ENCODE assay signal across 10 mouse cellular contexts in genomic region chr10:82814096-82814970, GRCm38 (mm10). TPM values are rescaled to one million over a fixed set of nuclear protein-coding genes. Genes with fewer than 3 reads are reported as not detected.
DNase-seq lines count a peak whose midpoint lies in the region; ATAC-seq and TF ChIP-seq lines count a peak whose summit lies in the region.
"Had no signal": no experiment of that assay in that cellular context is flagged by ENCODE, and none has a peak within 500 bp of the region (broad histone marks: within the 10 kb centered on the region; RNA-seq: fewer than 3 reads in every experiment).

No protein-coding gene starts in this region.

- no peak overlapping the region for H3K9ac ChIP-seq in embryonic facial prominence, embryonic 14.5 days (ENCODE audit: low read depth, low read length)
- H3K9ac ChIP-seq in liver, embryonic 12.5 days, result no peak overlapping the region
- H3K9ac ChIP-seq: heart, embryonic 15.5 days; stomach, embryonic 15.5 days had no signal

- no peak; the same call in 1 of the 2 replicates for ATAC-seq in embryonic facial prominence, embryonic 14.5 days (ENCODE audit: low read depth)
- peak; percentile 68 for ATAC-seq in liver, embryonic 12.5 days

- no peaks in the 10 kb centered on the region for H3K36me3 ChIP-seq in E14TG2a.4 (ENCODE audit: insufficient read depth, low read length)
- H3K36me3 ChIP-seq in embryonic facial prominence, embryonic 14.5 days (ENCODE audit: control insufficient read depth, insufficient read depth, low read length), result no peaks in the 10 kb centered on the region
- no peaks in the 10 kb centered on the region for H3K36me3 ChIP-seq in liver, embryonic 12.5 days
- H3K36me3 ChIP-seq: heart, embryonic 15.5 days; stomach, embryonic 15.5 days had no signal

- peak; percentile 50 for DNase-seq in 3134 (ENCODE audit: extremely low read depth, insufficient read length, low spot score)
- DNase-seq in embryonic facial prominence, embryonic 14.5 days (ENCODE audit: low spot score), result peak; percentile 58
- DNase-seq in thymus, postnatal 0 days (ENCODE audit: low spot score), result peak; percentile 74
- no peak for DNase-seq in urinary bladder, postnatal 25 days (ENCODE audit: low spot score)
- DNase-seq in left cerebral cortex, postnatal 10 days (ENCODE audit: extremely low spot score in 1 of 2, low spot score in 2 of 2), result no peak
- DNase-seq in left cerebral cortex, adult 9 months (ENCODE audit: low spot score in 2 of 2), result no peak

- 24% methylated on average over 19 of the region's 19 CpGs for WGBS in embryonic facial prominence, embryonic 14.5 days
- WGBS in liver, embryonic 12.5 days (ENCODE audit: insufficient replicate concordance), result 19% methylated on average over 19 of the region's 19 CpGs

- H3K4me3 ChIP-seq in E14TG2a.4 (replicated peaks; ENCODE audit: low read length), result 0 out of 2 replicates have a peak overlapping the region, but pooled peaks have one; percentile 10
- H3K4me3 ChIP-seq in embryonic facial prominence, embryonic 14.5 days (ENCODE audit: low read depth, low read length), result no peak overlapping the region
- H3K4me3 ChIP-seq in liver, embryonic 12.5 days, result no peak overlapping the region
- H3K4me3 ChIP-seq: heart, embryonic 15.5 days; stomach, embryonic 15.5 days had no signal

- no peak overlapping the region for H3K27ac ChIP-seq in embryonic facial prominence, embryonic 14.5 days (replicated peaks; ENCODE audit: low read depth, low read length)
- peak overlapping the region; percentile 45 for H3K27ac ChIP-seq in liver, embryonic 12.5 days
- H3K27ac ChIP-seq: heart, embryonic 15.5 days; stomach, embryonic 15.5 days had no signal

- no peaks in the 10 kb centered on the region for H3K27me3 ChIP-seq in E14TG2a.4 (ENCODE audit: insufficient read depth, low read length)
- no peaks in the 10 kb centered on the region for H3K27me3 ChIP-seq in embryonic facial prominence, embryonic 14.5 days (replicated peaks; ENCODE audit: control insufficient read depth, insufficient read depth, low read length)
- 0 out of 2 replicates have a peak, but pooled peaks cover 6% of the 10 kb centered on the region for H3K27me3 ChIP-seq in liver, embryonic 12.5 days (replicated peaks)
- H3K27me3 ChIP-seq: heart, embryonic 15.5 days; stomach, embryonic 15.5 days had no signal

- peaks cover 76% of the 10 kb centered on the region for H3K4me1 ChIP-seq in E14TG2a.4 (replicated peaks; ENCODE audit: low read depth, low read length)
- peaks cover 6% of the 10 kb centered on the region; the same call in 1 of the 2 replicates for H3K4me1 ChIP-seq in embryonic facial prominence, embryonic 14.5 days (ENCODE audit: control insufficient read depth, insufficient read depth, low read length)
- H3K4me1 ChIP-seq in liver, embryonic 12.5 days, result peaks cover 25% of the 10 kb centered on the region

- no peak overlapping the region; the same call in 1 of the 2 replicates for H3K4me2 ChIP-seq in embryonic facial prominence, embryonic 14.5 days (ENCODE audit: low read depth, low read length)
- H3K4me2 ChIP-seq in liver, embryonic 12.5 days, result peak overlapping the region; percentile 37
- H3K4me2 ChIP-seq: heart, embryonic 15.5 days; stomach, embryonic 15.5 days had no signal

- intact Hi-C loops in left cerebral cortex, postnatal 10 days (cut with DNase I), result loop anchor here (5.0 to 10.0 kb wide), 3 partner anchors 43 to 480 kb away; no protein-coding TSS in a partner anchor

- H3K9me3 ChIP-seq in E14TG2a.4 (ENCODE audit: low read length), result peaks cover 4% of the 10 kb centered on the region; the same call in 1 of the 2 replicates
- H3K9me3 ChIP-seq in embryonic facial prominence, embryonic 14.5 days (ENCODE audit: control insufficient read depth, low read length), result no peaks in the 10 kb centered on the region
- H3K9me3 ChIP-seq in liver, embryonic 12.5 days (replicated peaks), result no peaks in the 10 kb centered on the region
- H3K9me3 ChIP-seq: heart, embryonic 15.5 days; stomach, embryonic 15.5 days had no signal

- no peak for TF ChIP-seq CTCF in E14TG2a.4 (conservative IDR thresholded peaks at IDR 0.05; ENCODE audit: low read length)

RNA-seq across cellular contexts. Expression of gene Txnrd1, which starts 19.4 kb away (rescaled TPM):
- polyA plus RNA-seq in embryonic facial prominence, embryonic 14.5 days (2014; fragmentation: Nextera tagmentation; extraction: Ambion mirVana), result 85.0 and 98.9 TPM in 2 replicates
- polyA plus RNA-seq in liver, embryonic 12.5 days (2016; fragmentation: Nextera tagmentation; extraction: Ambion mirVana), result 106 and 108 TPM in 2 replicates
- 58.5 and 61.6 TPM in 2 replicates for polyA plus RNA-seq in thymus, postnatal 0 days (2015; fragmentation: Nextera tagmentation; extraction: Ambion mirVana)
- 10 to 100 TPM; 49.7 to 65.9 TPM for total RNA-seq in left cerebral cortex, postnatal 10 days (2021)

RNA-seq across cellular contexts. Expression of gene Nfyb, which starts 50.4 kb away (rescaled TPM):
- 41.8 and 45.7 TPM in 2 replicates for polyA plus RNA-seq in embryonic facial prominence, embryonic 14.5 days (2014; fragmentation: Nextera tagmentation; extraction: Ambion mirVana)
- 39.4 and 40.4 TPM in 2 replicates for polyA plus RNA-seq in liver, embryonic 12.5 days (2016; fragmentation: Nextera tagmentation; extraction: Ambion mirVana)
- 76.8 and 79.5 TPM in 2 replicates for polyA plus RNA-seq in thymus, postnatal 0 days (2015; fragmentation: Nextera tagmentation; extraction: Ambion mirVana)
- 10 to 100 TPM; 58.9 to 62.9 TPM for total RNA-seq in left cerebral cortex, postnatal 10 days (2021)

RNA-seq across cellular contexts. Expression of gene Eid3, which starts 52.1 kb away (rescaled TPM):
- 0.26 and 0.81 TPM in 2 replicates for polyA plus RNA-seq in embryonic facial prominence, embryonic 14.5 days (2014; fragmentation: Nextera tagmentation; extraction: Ambion mirVana)
- polyA plus RNA-seq in liver, embryonic 12.5 days (2016; fragmentation: Nextera tagmentation; extraction: Ambion mirVana), result 0.19 and 0.39 TPM in 2 replicates
- 0.19 and 0.27 TPM in 2 replicates for polyA plus RNA-seq in thymus, postnatal 0 days (2015; fragmentation: Nextera tagmentation; extraction: Ambion mirVana)
- 1 to 10 TPM; 1.8 to 2.1 TPM for total RNA-seq in left cerebral cortex, postnatal 10 days (2021)

Comparison
In these comparisons a context has a peak if more than half of its experiments do, and no peak if none do; other contexts are left out.
1. DNase-seq: peak in 3134 (single experiment), embryonic facial prominence, embryonic 14.5 days (single experiment) and thymus, postnatal 0 days (single experiment); none in urinary bladder, postnatal 25 days (single experiment), left cerebral cortex, postnatal 10 days (0 of 2) and left cerebral cortex, adult 9 months (0 of 2).